Mouse (Mus musculus): ENCODE data around the gene Rbm4.

GRCm38 (mm10) chr19:4739053-4739452 lies 54.6 kb downstream of the Rbm4 start:
- no peak for TF ChIP-seq CTCF (IDR thresholded peaks at IDR 0.05; ENCODE audit: low read depth)
- no peak for TF ChIP-seq EP300 (IDR thresholded peaks at IDR 0.05; ENCODE audit: low read depth)
